ENCODE assay signal across 8 mouse cellular contexts in genomic region chr8:4778266-4778665, GRCm38 (mm10). TPM values are rescaled to one million over a fixed set of nuclear protein-coding genes. Genes with fewer than 3 reads are reported as not detected.
DNase-seq lines count a peak whose midpoint lies in the region; ATAC-seq and TF ChIP-seq lines count a peak whose summit lies in the region.

No protein-coding gene starts in this region.

- H3K36me3 ChIP-seq in testis, adult 2 months (ENCODE audit: control insufficient read depth, insufficient read depth, low read length), result no peaks in the 10 kb centered on the region
- H3K36me3 ChIP-seq in limb, embryonic 11.5 days (ENCODE audit: control insufficient read depth, insufficient read depth, low read length), result no peaks in the 10 kb centered on the region
- no peaks in the 10 kb centered on the region for H3K36me3 ChIP-seq in stomach, embryonic 14.5 days (ENCODE audit: control insufficient read depth, insufficient read depth, low read length)

- no peaks in the 10 kb centered on the region for H3K4me1 ChIP-seq in testis, adult 2 months (ENCODE audit: control insufficient read depth, insufficient read depth, low read length)
- no peaks in the 10 kb centered on the region for H3K4me1 ChIP-seq in limb, embryonic 11.5 days (ENCODE audit: control insufficient read depth, insufficient read depth, low read length)
- H3K4me1 ChIP-seq in stomach, embryonic 14.5 days (ENCODE audit: control insufficient read depth, insufficient read depth, low read length), result 0 out of 2 replicates have a peak, but pooled peaks cover 4% of the 10 kb centered on the region

- H3K4me2 ChIP-seq in limb, embryonic 11.5 days (ENCODE audit: low read depth, severe bottlenecking), result peak overlapping the region; percentile 48
- peak overlapping the region; percentile 66 for H3K4me2 ChIP-seq in stomach, embryonic 14.5 days (replicated peaks; ENCODE audit: low read depth, low read length)

- no peak overlapping the region for H3K27ac ChIP-seq in testis, adult 2 months (ENCODE audit: control insufficient read depth, insufficient read depth, low read depth, low read length)
- H3K27ac ChIP-seq in limb, embryonic 11.5 days (replicated peaks; ENCODE audit: low read depth, low read length), result no peak overlapping the region
- no peak overlapping the region for H3K27ac ChIP-seq in stomach, embryonic 14.5 days (ENCODE audit: low read length)

- no peak for TF ChIP-seq POLR2A in testis, adult 2 months (IDR thresholded peaks at IDR 0.05; ENCODE audit: control insufficient read depth, low read depth, low read length)

- H3K9ac ChIP-seq in limb, embryonic 11.5 days (ENCODE audit: low read length), result no peak overlapping the region
- 0 out of 2 replicates have a peak overlapping the region, but pooled peaks have one; percentile 21 for H3K9ac ChIP-seq in stomach, embryonic 14.5 days (replicated peaks; ENCODE audit: low read depth, low read length)

- 73% methylated on average over 6 of the region's 6 CpGs for WGBS in limb, embryonic 11.5 days
- WGBS in stomach, embryonic 14.5 days, result 61% methylated on average over 6 of the region's 6 CpGs

- H3K27me3 ChIP-seq in testis, adult 2 months (ENCODE audit: control insufficient read depth, insufficient read depth, low read length), result no peaks in the 10 kb centered on the region
- no peaks in the 10 kb centered on the region for H3K27me3 ChIP-seq in limb, embryonic 11.5 days (ENCODE audit: control insufficient read depth, insufficient read depth, low read length)
- H3K27me3 ChIP-seq in stomach, embryonic 14.5 days (ENCODE audit: control insufficient read depth, insufficient read depth, low read length), result no peaks in the 10 kb centered on the region

- TF ChIP-seq CTCF in testis, adult 2 months (IDR thresholded peaks at IDR 0.05; ENCODE audit: control insufficient read depth, insufficient read depth, insufficient replicate concordance, low read depth, low read length), result no peak

- ATAC-seq in erythroid progenitor cell, adult 5-6 weeks (replicated peaks; ENCODE audit: low FRiP score, poor library complexity, severe bottlenecking), result peak; percentile 67; the same call in 1 of the 2 replicates
- ATAC-seq in limb, embryonic 11.5 days (ENCODE audit: insufficient number of reproducible peaks, low FRiP score, low TSS enrichment, low read depth), result 0 out of 2 replicates have a peak, but pooled peaks have one; percentile 59
- no peak; the same call in 1 of the 2 replicates for ATAC-seq in stomach, embryonic 14.5 days (ENCODE audit: insufficient number of reproducible peaks, insufficient read depth, low FRiP score, low read depth)

- H3K4me3 ChIP-seq in testis, adult 2 months (ENCODE audit: control insufficient read depth, low read depth, low read length), result peak overlapping the region; percentile 54
- H3K4me3 ChIP-seq in limb, embryonic 11.5 days (ENCODE audit: low read depth, low read length), result peak overlapping the region; percentile 80
- peak overlapping the region; percentile 87 for H3K4me3 ChIP-seq in stomach, embryonic 14.5 days (ENCODE audit: low read depth, low read length)

- no peaks in the 10 kb centered on the region for H3K9me3 ChIP-seq in limb, embryonic 11.5 days (ENCODE audit: control insufficient read depth, low read length)
- no peaks in the 10 kb centered on the region for H3K9me3 ChIP-seq in stomach, embryonic 14.5 days (ENCODE audit: control insufficient read depth, low read depth, low read length)

- DNase-seq in testis, postnatal 10 days (ENCODE audit: low spot score), result no peak
- DNase-seq in limb, embryonic 11.5 days (ENCODE audit: low spot score), result no peak
- no peak for DNase-seq in layer of hippocampus, adult 9-10 months (ENCODE audit: low spot score)
- DNase-seq in lung, postnatal 36 days, result no peak
- no peak for DNase-seq in T-cell, adult 2 months (ENCODE audit: low spot score)

RNA-seq across cellular contexts. Expression of gene Shcbp1, which starts 1.1 kb away (rescaled TPM):
- polyA plus RNA-seq in testis, adult 2 months (2012; rRNA removed), result 21.9 and 25.8 TPM in 2 replicates
- total RNA-seq in erythroid progenitor cell, adult 5-6 weeks (2015; ENCODE audit: low replicate concordance), result 99.1 and 117 TPM in 2 replicates
- 98.6 and 135 TPM in 2 replicates for total RNA-seq in erythroid progenitor cell, adult 5-6 weeks (2017; ENCODE audit: low replicate concordance)
- 97.3 and 98.9 TPM in 2 replicates for polyA plus RNA-seq in limb, embryonic 11.5 days (2014; fragmentation: Nextera tagmentation; extraction: Ambion mirVana)
- polyA plus RNA-seq in stomach, embryonic 14.5 days (2014; fragmentation: Nextera tagmentation; extraction: Ambion mirVana), result 70.4 and 70.6 TPM in 2 replicates
